Comparison of ENCODE assay signal across 8 mouse cellular contexts in the genomic region with DNA sequence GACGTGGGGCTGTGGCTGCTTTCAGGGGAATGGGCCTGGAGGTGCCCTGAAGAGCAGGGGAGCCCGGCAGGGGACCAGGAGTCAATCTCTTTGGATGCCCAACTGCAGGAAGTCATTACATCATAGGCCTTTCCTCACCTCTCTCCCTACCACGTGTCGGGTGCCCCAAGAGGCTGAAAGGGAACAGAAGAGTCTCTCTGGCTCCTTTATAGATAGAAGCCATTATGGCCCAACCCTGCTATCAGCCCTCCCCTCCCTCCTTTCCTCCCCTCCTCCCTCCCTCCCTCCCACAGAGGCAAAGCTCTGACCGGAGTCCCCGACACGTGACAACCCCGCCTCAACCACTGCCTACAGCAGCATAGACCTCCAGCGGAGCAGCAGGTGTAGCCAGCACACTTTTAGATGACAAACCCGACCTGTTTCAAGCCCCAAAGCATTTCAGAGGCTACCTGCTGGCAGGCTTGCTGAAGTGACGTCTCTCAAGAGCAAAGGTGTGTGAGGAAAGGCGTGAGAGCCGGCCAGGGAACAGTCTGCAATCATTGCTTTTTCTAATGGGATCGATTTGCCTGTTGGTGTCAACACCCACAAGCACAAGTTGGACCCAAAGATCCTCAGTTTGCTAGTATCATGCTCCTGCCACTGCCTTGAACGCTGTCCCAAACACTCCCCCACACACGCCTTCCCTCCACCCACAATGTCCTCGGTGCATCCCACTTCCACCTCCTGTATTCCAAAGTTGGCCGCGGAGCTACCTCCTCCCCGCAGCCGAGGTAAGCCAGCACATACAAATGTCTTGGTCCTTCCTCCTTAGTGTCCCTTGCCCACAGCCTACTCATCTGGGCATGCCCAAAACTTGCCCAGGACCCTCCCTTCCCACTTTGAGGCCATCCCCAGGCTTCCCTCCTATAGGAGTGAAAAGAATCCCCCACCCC. TPM values are rescaled to one million over a fixed set of nuclear protein-coding genes. Genes with fewer than 3 reads are reported as not detected.
DNase-seq lines count a peak whose midpoint lies in the region; ATAC-seq and TF ChIP-seq lines count a peak whose summit lies in the region.

No protein-coding gene starts in this region.

- no peaks in the 10 kb centered on the region for H3K9me3 ChIP-seq in embryonic facial prominence, embryonic 12.5 days
- no peaks in the 10 kb centered on the region for H3K9me3 ChIP-seq in limb, embryonic 11.5 days (ENCODE audit: control insufficient read depth, low read length)
- no peaks in the 10 kb centered on the region for H3K9me3 ChIP-seq in midbrain, embryonic 13.5 days

- peak overlapping the region; percentile 81 for H3K9ac ChIP-seq in embryonic facial prominence, embryonic 12.5 days
- no peak overlapping the region; the same call in 1 of the 2 replicates for H3K9ac ChIP-seq in limb, embryonic 11.5 days (ENCODE audit: low read length)
- peak overlapping the region; percentile 74 for H3K9ac ChIP-seq in midbrain, embryonic 13.5 days (replicated peaks)

- H3K4me3 ChIP-seq in embryonic facial prominence, embryonic 12.5 days: peak overlapping the region; percentile 82
- peak overlapping the region; percentile 81 for H3K4me3 ChIP-seq in limb, embryonic 11.5 days (ENCODE audit: low read depth, low read length)
- peak overlapping the region; percentile 62 for H3K4me3 ChIP-seq in midbrain, embryonic 13.5 days (replicated peaks)
- peak overlapping the region; percentile 83 for H3K4me3 ChIP-seq in testis, adult 2 months (ENCODE audit: control insufficient read depth, low read depth, low read length)

- DNase-seq in cerebellum, adult 11 months: peak; percentile 51
- no peak for DNase-seq in cerebellum, postnatal 4 days (ENCODE audit: low spot score in 2 of 2)
- DNase-seq in ZHBTc4 (ENCODE audit: low read depth, low spot score): peak; percentile 90
- DNase-seq in heart, postnatal 4 days: peak; percentile 26
- peak; percentile 46 for DNase-seq in limb, embryonic 11.5 days (ENCODE audit: low spot score)

- TF ChIP-seq CTCF in testis, adult 2 months (IDR thresholded peaks at IDR 0.05; ENCODE audit: control insufficient read depth, insufficient read depth, insufficient replicate concordance, low read depth, low read length): no peak

- H3K27me3 ChIP-seq in embryonic facial prominence, embryonic 12.5 days: 0 out of 2 replicates have a peak, but pooled peaks cover 5% of the 10 kb centered on the region
- no peaks in the 10 kb centered on the region for H3K27me3 ChIP-seq in limb, embryonic 11.5 days (ENCODE audit: control insufficient read depth, insufficient read depth, low read length)
- peaks cover 22% of the 10 kb centered on the region for H3K27me3 ChIP-seq in midbrain, embryonic 13.5 days
- no peaks in the 10 kb centered on the region for H3K27me3 ChIP-seq in testis, adult 2 months (ENCODE audit: control insufficient read depth, insufficient read depth, low read length)

- H3K4me2 ChIP-seq in embryonic facial prominence, embryonic 12.5 days (replicated peaks): peak overlapping the region; percentile 98
- peak overlapping the region; percentile 89 for H3K4me2 ChIP-seq in limb, embryonic 11.5 days (ENCODE audit: low read depth, severe bottlenecking)
- peak overlapping the region; percentile 97 for H3K4me2 ChIP-seq in midbrain, embryonic 13.5 days (replicated peaks)

- 8% methylated on average over 21 of the region's 21 CpGs for WGBS in embryonic facial prominence, embryonic 12.5 days
- WGBS in limb, embryonic 11.5 days: 4% methylated on average over 21 of the region's 21 CpGs
- WGBS in midbrain, embryonic 13.5 days: 5% methylated on average over 21 of the region's 21 CpGs

- ATAC-seq in embryonic facial prominence, embryonic 12.5 days (ENCODE audit: insufficient number of reproducible peaks, insufficient read depth, low FRiP score, low TSS enrichment): no peak
- no peak for ATAC-seq in limb, embryonic 11.5 days (ENCODE audit: insufficient number of reproducible peaks, low FRiP score, low TSS enrichment, low read depth)
- no peak for ATAC-seq in midbrain, embryonic 13.5 days

- H3K27ac ChIP-seq in embryonic facial prominence, embryonic 12.5 days: no peak overlapping the region
- H3K27ac ChIP-seq in limb, embryonic 11.5 days (replicated peaks; ENCODE audit: low read depth, low read length): no peak overlapping the region
- no peak overlapping the region for H3K27ac ChIP-seq in midbrain, embryonic 13.5 days
- H3K27ac ChIP-seq in testis, adult 2 months (ENCODE audit: control insufficient read depth, insufficient read depth, low read depth, low read length): peak overlapping the region; percentile 64

- no peak; the same call in 1 of the 2 replicates for TF ChIP-seq POLR2A in testis, adult 2 months (IDR thresholded peaks at IDR 0.05; ENCODE audit: control insufficient read depth, low read depth, low read length)

- peaks cover 8% of the 10 kb centered on the region; the same call in 1 of the 2 replicates for H3K36me3 ChIP-seq in embryonic facial prominence, embryonic 12.5 days
- H3K36me3 ChIP-seq in limb, embryonic 11.5 days (ENCODE audit: control insufficient read depth, insufficient read depth, low read length): no peaks in the 10 kb centered on the region
- H3K36me3 ChIP-seq in midbrain, embryonic 13.5 days: no peaks in the 10 kb centered on the region
- H3K36me3 ChIP-seq in testis, adult 2 months (ENCODE audit: control insufficient read depth, insufficient read depth, low read length): no peaks in the 10 kb centered on the region

- peaks cover 40% of the 10 kb centered on the region for H3K4me1 ChIP-seq in embryonic facial prominence, embryonic 12.5 days
- peaks cover 17% of the 10 kb centered on the region for H3K4me1 ChIP-seq in limb, embryonic 11.5 days (ENCODE audit: control insufficient read depth, insufficient read depth, low read length)
- peaks cover 35% of the 10 kb centered on the region for H3K4me1 ChIP-seq in midbrain, embryonic 13.5 days (replicated peaks)
- H3K4me1 ChIP-seq in testis, adult 2 months (ENCODE audit: control insufficient read depth, insufficient read depth, low read length): peaks cover 32% of the 10 kb centered on the region

RNA-seq across cellular contexts. Expression of a gene that starts 2.5 kb away (rescaled TPM):
- polyA plus RNA-seq in embryonic facial prominence, embryonic 12.5 days (2016; fragmentation: Nextera tagmentation; extraction: Ambion mirVana): 5.9 and 6.5 TPM in 2 replicates
- total RNA-seq in heart, postnatal 4 days (2021): 10 to 100 TPM; 29.4 to 33.1 TPM
- polyA plus RNA-seq in limb, embryonic 11.5 days (2014; fragmentation: Nextera tagmentation; extraction: Ambion mirVana): 6.2 and 6.9 TPM in 2 replicates
- 3.5 TPM in 2 replicates for polyA plus RNA-seq in midbrain, embryonic 13.5 days (2015; fragmentation: Nextera tagmentation; extraction: Ambion mirVana)
- 9.8 and 9.9 TPM in 2 replicates for polyA plus RNA-seq in testis, adult 2 months (2012; rRNA removed)

Comparison
In these comparisons a context has a peak if more than half of its experiments do, and no peak if none do; other contexts are left out.
1. DNase-seq: peak in cerebellum, adult 11 months (single experiment), ZHBTc4 (single experiment), heart, postnatal 4 days (single experiment) and limb, embryonic 11.5 days (single experiment); none in cerebellum, postnatal 4 days (0 of 2).
2. Peak in every context shown above with its lines, with median percentiles within 50 percentile points of each other: H3K4me2 ChIP-seq and H3K4me3 ChIP-seq.